Mouse (Mus musculus): Measurements from ENCODE around the gene Rpa1.
"Not testable (repeated sequence)": the region's sequence is repeated elsewhere in the genome, so short reads cannot be mapped to it uniquely, and the experiment has no call there.

Gene Rpa1

DNA sequence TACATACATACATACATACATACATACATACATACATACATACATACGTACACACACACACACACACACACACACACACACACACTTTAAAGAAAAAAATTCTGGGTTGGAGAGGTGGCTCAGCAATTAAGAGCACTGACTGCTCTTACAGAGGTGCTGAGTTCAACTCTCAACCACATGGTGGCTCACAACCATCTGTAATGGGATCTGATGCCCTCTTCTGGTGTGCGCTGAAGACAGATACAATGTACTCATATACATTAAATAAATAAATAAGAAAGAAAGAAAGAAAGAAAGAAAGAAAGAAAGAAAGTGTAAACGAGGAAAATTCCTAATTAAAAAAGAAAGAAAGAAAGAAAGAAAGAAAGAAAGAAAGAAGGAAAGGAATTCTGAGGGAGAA is 64.3 kb downstream of the Rpa1 start:
- DNase-seq = not testable (repeated sequence)

DNA sequence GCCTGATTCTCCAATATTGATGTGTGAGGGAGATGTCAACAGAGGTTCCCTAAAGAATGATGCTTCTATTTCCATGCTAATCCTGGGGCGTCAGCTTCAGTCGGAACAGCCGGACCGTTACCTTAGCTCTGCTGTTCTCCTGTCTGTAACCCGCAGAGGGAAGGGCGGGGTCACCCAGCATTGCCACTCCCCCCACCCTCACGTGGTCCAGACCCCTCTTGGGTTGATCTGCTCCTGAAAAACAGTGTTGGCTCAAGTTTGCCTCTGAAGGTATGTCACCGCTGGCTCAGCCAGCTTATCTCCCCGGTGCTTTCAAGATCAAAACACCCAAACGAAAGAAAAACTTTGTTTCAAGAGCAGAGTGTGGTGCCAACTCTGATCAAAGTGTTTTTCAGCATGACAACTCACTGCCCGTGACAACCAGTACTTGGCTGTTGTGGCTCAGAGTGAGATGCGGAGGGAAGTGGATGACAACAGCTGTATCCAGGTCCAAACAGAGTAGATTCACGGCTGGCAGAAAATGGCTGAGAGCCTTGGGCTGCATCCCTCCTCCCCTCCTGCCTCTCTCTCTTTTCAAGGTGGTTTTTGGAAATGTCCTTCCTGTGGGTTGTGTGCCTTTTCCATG is 65.5 kb downstream of the Rpa1 start:
- peak; percentile 67 for DNase-seq

DNA sequence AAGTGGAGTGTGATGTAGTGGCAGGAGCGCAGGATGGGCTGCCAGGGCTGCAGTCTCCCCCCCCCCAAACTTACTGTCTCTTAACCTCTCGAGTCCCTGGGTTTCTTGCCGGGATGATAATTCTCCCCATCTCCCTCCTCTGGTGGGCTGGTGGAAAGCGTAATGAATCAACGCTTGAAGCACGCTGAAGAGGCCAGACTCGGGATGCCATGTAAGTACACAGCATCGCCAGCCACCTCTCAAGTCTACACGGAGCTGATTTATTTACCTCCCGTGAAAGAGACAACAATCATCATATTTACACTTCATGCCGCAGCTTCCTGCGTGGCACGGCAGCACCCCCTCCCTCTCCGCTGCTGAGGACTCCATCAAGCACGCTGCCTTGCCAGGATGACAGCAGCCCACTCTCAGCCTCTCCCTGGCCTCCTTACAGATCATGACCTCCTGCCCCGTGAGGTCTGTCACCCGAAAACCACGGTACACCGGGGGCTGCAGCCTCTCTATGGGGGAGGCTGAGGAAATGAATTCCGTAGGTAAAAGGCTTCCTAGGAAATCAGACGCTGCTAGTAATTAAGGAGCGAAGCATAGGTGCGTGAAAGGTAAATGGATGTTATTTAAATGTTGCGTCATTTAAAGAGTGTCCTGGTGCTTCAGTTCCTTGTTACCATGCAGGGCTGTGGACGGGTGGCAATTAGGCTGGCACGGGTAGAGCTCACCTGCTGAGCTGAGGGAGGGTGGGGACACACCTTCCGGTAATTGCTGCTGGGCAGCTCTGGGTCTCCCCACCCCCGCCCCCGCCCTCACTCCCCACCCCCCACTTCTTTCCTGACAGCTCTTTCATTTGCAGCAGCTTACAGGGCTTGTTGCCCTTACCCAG is 66.5 kb downstream of the Rpa1 start:
- no peak for DNase-seq

- DNase-seq = no peak
Observed at GRCm38 (mm10) chr11:75280435-75281001, 67.6 kb downstream of the Rpa1 start.

GRCm38 (mm10) chr11:75280066-75280410 is 68.1 kb downstream of the Rpa1 start:
- DNase-seq = no peak

DNA sequence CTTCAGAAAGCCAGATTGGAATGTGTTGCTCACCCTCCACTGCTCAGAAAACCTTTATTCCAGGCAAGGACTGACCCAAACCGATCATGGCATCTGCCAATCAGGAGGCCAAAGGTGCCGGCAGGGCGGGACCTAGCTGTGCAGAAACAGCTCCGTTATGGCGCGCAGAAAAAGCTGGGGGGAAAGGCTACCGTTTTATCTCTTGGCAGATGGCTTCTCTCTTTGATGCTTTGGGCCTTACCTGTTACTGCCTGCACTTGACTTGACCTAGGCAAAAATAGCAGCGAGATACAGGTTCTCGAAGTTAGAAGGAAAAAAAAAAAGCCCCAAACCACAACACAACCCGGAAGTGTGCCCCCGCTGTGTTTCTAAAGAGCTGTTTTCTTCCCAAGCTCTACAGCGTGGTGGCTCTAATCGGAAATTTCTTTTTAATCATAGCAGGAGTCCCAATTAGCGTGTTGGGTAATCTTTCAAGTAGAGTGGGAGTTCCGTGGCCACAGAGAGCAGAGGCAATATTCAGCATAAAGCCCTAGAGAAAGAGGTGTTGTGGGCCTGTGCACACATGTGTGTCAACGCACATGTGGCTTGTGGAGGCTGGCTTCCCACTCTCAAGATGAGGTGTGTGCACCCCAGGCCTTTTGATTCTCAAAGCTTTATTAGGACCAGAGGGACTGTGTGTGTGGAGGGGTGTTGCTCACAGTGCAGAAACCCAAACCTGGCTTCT is 68.6 kb downstream of the Rpa1 start:
- DNase-seq = peak; percentile 41

- no peak for DNase-seq
Observed at GRCm38 (mm10) chr11:75279013-75279341, 69.1 kb downstream of the Rpa1 start.

GRCm38 (mm10) chr11:75278115-75278514 is 70.0 kb downstream of the Rpa1 start:
- DNase-seq = no peak

DNA sequence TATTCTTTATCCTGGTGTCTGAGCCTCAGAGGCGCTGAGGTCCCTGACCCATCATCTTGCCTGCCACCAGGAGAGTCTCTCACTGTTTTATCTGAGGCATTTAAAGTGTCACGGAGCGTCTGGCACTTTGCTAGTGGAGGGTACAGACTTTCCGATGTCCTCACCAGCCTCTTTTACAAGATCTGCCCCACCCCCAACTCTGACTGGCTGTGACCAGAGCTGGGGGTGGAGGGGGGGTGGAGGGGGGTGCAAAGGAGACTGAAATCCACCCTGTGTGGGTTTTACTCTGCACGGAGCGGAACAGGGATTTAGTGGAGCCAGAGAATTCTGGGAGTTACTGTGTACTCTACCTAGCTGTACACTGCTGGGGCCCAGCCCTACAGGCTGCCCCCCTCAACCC is 73.1 kb downstream of the Rpa1 start:
- DNase-seq = no peak

DNA sequence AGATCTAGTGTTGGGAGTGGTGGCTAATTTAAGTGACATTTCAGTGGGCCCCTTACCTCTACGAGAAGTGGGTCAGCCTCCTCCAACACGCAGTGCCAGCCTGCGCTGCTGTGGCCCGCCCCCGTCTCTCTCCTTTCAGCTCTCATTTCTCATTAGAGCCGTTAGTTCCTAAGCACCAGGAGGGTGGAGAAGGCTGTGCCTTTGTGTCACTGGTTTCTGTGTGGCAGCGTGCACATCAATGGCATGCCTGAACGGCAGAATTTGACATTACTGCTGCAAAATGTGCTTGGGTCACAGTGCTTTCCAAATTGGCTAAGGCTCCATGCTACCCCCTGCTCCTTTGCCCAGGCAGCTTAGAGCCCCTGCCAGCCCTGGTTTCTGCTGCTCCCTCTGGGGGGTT is 74.7 kb downstream of the Rpa1 start:
- no peak for DNase-seq

GRCm38 (mm10) chr11:75270985-75271434 is 77.1 kb downstream of the Rpa1 start:
- peak; percentile 89 for DNase-seq

- DNase-seq = no peak
Observed at GRCm38 (mm10) chr11:75270276-75270984, 77.7 kb downstream of the Rpa1 start.

DNA sequence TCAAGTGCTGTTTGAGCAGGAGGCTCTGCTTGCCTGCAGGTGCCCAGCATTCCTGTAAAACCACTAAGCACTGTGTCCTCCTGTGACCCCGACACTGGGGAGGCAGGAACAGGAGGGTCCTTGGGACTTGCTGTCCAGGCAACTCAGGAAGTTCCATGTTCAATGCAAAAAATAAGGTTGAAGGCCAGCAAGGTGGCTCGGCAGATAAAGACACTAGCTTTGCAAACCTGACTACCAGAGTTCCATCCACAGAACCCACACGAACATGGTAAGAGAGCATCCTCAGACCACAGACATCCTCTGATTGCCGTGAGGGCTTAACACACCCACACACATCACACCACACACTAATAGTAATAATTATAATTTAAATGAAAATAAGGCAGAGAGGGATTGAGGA is 78.9 kb downstream of the Rpa1 start:
- DNase-seq = no peak

DNA sequence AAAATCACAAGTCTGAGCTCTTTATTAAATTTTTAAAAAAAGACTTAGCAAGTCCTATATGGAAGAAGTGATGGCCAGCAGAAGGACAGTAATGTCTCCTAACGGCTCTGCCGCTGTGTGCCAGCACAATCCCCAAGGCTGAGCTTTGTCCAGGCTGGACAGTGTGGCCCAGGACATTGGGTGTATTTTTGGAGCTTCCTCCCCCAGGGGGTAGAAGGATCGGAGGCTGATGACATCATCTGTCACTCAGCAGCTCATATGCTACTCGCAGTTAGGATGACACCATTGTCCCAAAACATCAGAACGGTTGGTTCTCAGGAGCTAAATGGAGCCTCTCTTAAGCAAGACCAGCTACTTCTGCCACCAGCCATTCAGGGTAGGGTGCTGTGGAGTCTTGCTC is 79.6 kb downstream of the Rpa1 start:
- no peak for DNase-seq

GRCm38 (mm10) chr11:75267826-75268281 is 80.3 kb downstream of the Rpa1 start:
- DNase-seq = peak; percentile 60

DNA sequence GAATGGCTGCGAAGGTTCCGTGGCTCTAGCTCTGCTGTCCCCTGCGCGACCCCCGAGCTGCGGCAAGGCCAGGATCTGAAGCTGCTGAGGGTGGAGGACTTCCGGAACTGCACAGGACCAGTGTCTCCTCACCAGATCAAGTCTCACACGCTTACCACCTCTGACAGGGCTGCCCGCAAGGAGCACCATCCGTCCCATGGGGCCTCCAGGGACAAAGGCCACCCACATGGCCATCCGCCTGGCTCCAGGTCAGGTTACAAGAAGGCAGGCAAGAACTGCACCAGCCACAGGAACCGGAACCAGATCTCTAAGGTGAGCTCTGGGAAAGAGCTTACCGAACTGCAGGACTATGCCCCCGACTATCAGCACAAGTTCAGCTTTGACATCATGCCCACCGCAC is 82.6 kb downstream of the Rpa1 start:
- no peak for DNase-seq

DNA sequence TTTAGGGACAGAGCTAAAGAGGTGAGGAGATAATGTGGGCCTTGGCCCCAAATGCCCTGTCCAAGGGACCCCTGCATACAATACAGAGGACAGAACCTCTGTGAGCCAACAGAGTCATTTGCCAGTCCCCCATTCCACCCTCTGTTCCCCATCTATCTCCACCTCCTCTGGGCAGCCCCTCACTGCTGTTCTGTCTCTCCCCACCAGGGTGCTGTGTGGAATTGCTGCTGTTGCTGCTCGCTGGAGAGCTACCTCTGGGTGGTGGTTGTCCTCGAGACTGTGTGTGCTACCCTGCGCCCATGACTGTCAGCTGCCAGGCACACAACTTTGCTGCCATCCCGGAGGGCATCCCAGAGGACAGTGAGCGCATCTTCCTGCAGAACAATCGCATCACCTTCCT is 83.6 kb downstream of the Rpa1 start:
- no peak for DNase-seq

DNA sequence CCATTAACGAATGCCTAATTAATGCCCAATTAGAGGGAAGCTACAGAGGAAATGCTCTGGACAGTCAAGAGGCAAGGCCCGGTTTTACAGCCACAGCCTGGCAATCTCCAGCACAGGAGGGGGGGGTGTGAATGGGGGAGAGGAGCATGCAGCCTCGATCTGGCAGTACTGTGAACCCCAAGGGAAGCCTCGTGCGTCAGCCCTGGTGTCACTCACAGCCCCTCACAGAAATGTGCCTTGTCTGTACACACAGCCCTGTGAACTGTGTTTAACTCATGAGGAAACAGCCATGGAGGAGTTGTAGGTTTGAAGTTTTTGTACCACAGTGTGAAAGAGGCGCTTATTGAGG is 84.2 kb downstream of the Rpa1 start:
- no peak for DNase-seq

DNA sequence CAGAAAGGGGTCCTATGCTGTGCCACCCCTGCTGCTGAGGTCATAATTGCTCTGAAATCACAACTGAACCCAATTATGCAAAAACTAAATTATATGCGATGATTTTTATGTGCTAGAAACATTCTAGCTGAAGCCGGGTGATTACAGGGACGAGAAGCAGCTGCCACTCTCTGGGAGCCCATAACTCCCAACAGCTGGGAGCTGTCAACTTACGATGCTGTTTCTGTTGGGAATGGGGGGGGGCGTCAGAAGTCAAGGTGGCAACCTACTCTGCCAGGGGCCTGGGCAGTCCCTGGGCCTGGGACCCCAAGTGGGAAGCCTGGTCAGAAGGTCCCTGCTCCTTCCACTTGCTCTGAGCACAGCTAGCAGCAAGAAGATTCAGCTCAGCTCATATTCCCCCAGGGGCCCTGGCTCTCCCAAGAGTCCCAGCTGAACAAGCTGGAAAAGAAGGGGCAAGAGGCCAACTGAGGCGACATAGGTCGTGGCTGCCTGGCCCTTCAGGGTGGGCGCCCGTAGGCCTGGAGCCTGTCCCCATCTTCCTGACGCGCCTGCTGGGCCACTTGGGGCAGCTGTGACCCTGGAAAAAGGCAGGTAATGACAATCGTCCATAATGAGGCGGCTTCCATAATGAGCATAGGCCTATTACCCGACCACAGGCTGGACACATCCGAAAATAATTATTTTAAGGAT is 84.7 kb downstream of the Rpa1 start:
- DNase-seq = no peak

DNA sequence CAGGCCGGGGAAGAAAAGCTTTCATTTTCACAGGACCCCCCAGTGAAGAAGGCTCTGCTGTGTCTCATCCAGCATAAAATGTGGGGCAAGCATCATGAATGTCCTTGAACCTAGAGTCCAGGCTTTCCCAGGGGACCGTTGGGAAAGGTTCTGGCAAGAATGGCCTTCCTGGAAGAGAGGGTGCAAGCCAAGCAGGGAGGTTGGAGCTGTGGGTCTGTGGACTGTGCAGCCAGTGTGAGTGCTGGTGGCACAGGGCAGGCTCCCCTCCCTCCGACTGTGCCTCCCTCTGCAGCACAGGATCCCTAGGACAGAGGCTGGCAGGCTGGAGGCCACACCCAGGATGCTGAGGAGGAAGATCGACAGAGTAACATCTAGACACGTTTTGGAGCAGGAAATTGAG is 85.3 kb downstream of the Rpa1 start:
- DNase-seq = no peak

- DNase-seq = no peak
Observed at GRCm38 (mm10) chr11:75262181-75262580, 85.9 kb downstream of the Rpa1 start.

GRCm38 (mm10) chr11:75261730-75262129 is 86.4 kb downstream of the Rpa1 start:
- no peak for DNase-seq

Data from lung, postnatal 36 days (tissue).